Mouse (Mus musculus): ENCODE data around the gene Tuba8.

The Tuba8 gene

GRCm38 (mm10) chr6:121197807-121198365 is 12.6 kb upstream of the Tuba8 start:
- DNase-seq (ENCODE audit: low spot score), result no peak

- no peak for DNase-seq (ENCODE audit: low spot score)
Measured at GRCm38 (mm10) chr6:121200458-121200857, 10.0 kb upstream of the Tuba8 start.

- no peak for DNase-seq (ENCODE audit: low spot score)
Measured at GRCm38 (mm10) chr6:121202026-121202425, 8.5 kb upstream of the Tuba8 start.

- DNase-seq (ENCODE audit: low spot score), result no peak
Measured at GRCm38 (mm10) chr6:121206481-121206880, 4.0 kb upstream of the Tuba8 start.

GRCm38 (mm10) chr6:121209584-121209983 is 912 bp upstream of the Tuba8 start:
- no peak for DNase-seq (ENCODE audit: low spot score)

GRCm38 (mm10) chr6:121210926-121211289 is 412 bp downstream of the Tuba8 start:
- no peak for DNase-seq (ENCODE audit: low spot score)

GRCm38 (mm10) chr6:121211743-121212142 is 1.2 kb downstream of the Tuba8 start:
- no peak for DNase-seq (ENCODE audit: low spot score)

GRCm38 (mm10) chr6:121212988-121213387 is 2.5 kb downstream of the Tuba8 start:
- no peak for DNase-seq (ENCODE audit: low spot score)

GRCm38 (mm10) chr6:121214221-121214620 is 3.7 kb downstream of the Tuba8 start:
- no peak for DNase-seq (ENCODE audit: low spot score)

GRCm38 (mm10) chr6:121214667-121215330 is 4.3 kb downstream of the Tuba8 start:
- DNase-seq (ENCODE audit: low spot score), result no peak

GRCm38 (mm10) chr6:121215336-121215735 is 4.8 kb downstream of the Tuba8 start:
- no peak for DNase-seq (ENCODE audit: low spot score)

- DNase-seq (ENCODE audit: low spot score), result no peak
Measured at GRCm38 (mm10) chr6:121215896-121216295, 5.4 kb downstream of the Tuba8 start.

- no peak for DNase-seq (ENCODE audit: low spot score)
Measured at GRCm38 (mm10) chr6:121216589-121217255, 6.2 kb downstream of the Tuba8 start.

GRCm38 (mm10) chr6:121218002-121218401 is 7.5 kb downstream of the Tuba8 start:
- no peak for DNase-seq (ENCODE audit: low spot score)

- no peak for DNase-seq (ENCODE audit: low spot score)
Measured at GRCm38 (mm10) chr6:121219406-121219805, 8.9 kb downstream of the Tuba8 start.

GRCm38 (mm10) chr6:121220181-121220580 is 9.7 kb downstream of the Tuba8 start:
- DNase-seq (ENCODE audit: low spot score), result no peak

GRCm38 (mm10) chr6:121221876-121222597 is 11.5 kb downstream of the Tuba8 start:
- no peak for DNase-seq (ENCODE audit: low spot score)

- no peak for DNase-seq (ENCODE audit: low spot score)
Measured at GRCm38 (mm10) chr6:121223001-121223400, 12.5 kb downstream of the Tuba8 start.

GRCm38 (mm10) chr6:121224067-121224466 is 13.6 kb downstream of the Tuba8 start:
- no peak for DNase-seq (ENCODE audit: low spot score)

- DNase-seq (ENCODE audit: low spot score), result no peak
Measured at GRCm38 (mm10) chr6:121224993-121225392, 14.5 kb downstream of the Tuba8 start.

- DNase-seq (ENCODE audit: low spot score), result no peak
Measured at GRCm38 (mm10) chr6:121226043-121226442, 15.5 kb downstream of the Tuba8 start.

GRCm38 (mm10) chr6:121226744-121227143 is 16.2 kb downstream of the Tuba8 start:
- DNase-seq (ENCODE audit: low spot score), result no peak

- DNase-seq (ENCODE audit: low spot score), result no peak
Measured at GRCm38 (mm10) chr6:121228421-121228820, 17.9 kb downstream of the Tuba8 start.

Data from urinary bladder, postnatal 10 days (tissue).